Mouse (Mus musculus) kidney, adult 2 months (tissue): ENCODE measurements at regions not wholly inside any gene's neighbourhood (a gene's known extent, or its start where the extent isn't known, plus 50 kb on each side); places are given as distances from the start of the nearest gene placed in this dataset.

Experiments
- CTCF ChIP-seq: fragments of 200-500 bp; conservative IDR thresholded peaks from 2 replicates; pipeline ENCODE4 v1.5.1; 2011; ENCODE audit warnings: low read depth, mild to moderate bottlenecking, control low read depth, low read length, moderate library complexity, mixed read lengths; ENCODE audit not compliant: insufficient read depth, insufficient read length
- POLR2A ChIP-seq: fragments of 200-500 bp; IDR thresholded peaks from one replicate; pipeline ENCODE4 v1.6.1; 2011; ENCODE audit warnings: low read depth, low read length, control low read depth

DNA sequence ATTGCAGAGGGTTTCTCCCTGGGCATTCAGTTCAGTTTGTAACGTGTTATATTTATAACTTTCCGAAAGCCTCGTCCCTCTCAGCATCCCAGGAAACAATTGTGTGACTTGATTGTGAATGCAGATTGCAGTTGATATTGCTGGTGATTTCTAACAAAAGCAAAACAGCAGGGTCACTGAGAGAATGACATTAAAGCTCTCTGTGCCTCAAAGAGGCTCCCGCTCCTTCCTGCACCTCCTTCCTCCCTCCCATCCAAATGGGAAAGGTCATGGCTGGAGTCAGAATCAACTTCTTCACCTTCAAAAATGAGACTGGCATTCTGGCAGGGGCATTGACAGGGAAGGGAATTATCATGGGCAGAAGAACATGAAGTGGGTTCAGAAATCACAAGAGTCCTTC is 251.9 kb downstream of the Gm10184 start:
- TF ChIP-seq POLR2A (no peak), CTCF (no peak)
